Mouse (Mus musculus): ENCODE measurements around the gene Lgr4.

Gene Lgr4

DNA sequence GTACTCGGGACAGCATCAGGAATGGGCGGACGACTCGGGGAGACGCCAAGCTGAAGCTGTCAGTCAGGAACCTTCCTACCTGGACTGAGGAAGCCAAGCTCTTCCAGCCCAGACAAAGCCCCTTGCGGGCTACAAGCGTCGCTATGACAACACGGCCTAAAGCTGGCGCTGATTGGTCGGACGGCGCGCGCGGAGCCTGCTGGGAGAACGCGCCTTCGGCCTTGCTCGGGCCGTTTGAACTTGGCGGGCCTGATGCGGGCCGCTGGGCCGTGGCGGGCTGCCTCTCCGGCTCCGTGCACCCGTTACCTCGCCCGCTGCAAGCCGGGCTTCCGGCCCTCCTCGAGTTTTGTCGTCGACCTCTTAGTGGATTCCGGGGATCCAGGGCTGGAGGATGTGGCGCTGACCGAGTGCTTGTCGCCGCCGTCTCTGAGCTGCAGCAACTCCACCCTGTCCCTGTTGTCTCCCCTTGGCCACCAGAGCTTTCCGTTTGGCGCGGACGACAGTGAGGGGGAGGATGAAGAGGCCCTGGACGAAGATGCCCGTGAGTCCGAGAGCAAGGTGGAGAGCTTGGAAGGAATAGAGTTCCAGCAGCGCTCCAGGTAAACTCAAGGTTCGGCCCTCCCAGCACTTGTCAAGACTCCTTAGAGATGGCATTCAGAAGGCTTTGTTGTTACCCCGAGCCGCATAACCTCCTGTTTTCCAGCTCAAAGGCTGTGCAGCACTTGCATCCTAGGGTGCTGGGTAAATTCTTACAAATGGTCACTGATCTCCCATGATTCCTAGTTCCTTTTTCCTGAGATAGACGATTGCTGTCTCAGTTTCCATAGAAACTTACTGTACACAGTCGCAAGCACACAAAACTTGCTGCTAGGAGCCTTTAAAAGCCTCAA is 100.4 kb downstream of the Lgr4 start, which contains the start of gene Ccdc34:
Ccdc34 (plus strand) TSS at position 202 of the 890 bp plus-strand sequence.
- peak; percentile 97 for DNase-seq (ENCODE audit: low spot score)

DNA sequence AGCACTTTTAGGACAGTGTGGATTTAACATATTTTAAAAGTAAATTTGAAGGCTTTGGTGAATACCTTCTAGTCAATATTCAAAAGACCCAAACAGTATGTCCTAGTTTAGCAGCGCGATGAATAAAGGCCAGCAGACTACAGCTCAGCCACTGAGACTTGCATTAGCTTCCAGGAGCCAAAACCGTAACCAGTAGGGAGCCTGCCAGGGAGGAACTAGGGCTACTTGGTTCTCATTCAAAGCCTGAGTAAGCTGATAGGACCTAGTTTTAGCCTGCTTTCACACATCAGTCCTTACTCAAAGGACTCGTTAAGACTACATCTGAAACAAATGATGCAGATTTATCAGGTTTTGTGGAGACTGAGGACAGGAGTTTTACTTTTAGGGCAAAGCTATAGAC is 102.2 kb downstream of the Lgr4 start:
- DNase-seq (ENCODE audit: low spot score): no peak

DNA sequence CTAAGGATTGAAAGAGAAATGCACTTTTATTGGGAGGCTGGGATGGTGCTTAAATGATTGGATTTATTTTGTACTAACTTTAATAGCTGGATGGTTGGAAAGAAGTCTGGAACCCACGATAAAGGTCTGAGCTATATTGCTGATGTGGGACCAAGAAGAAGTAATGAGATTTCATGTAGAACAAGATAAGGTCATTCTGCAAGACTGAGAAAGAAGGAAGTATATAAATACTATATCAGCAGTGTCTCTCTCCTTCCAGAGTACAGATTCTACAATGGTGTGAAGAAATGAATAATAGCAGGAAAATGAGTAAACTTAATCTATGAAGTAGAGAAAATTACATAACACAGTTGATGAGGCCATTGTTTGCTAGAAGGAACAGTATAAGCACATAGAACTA is 103.0 kb downstream of the Lgr4 start:
- DNase-seq (ENCODE audit: low spot score): no peak

DNA sequence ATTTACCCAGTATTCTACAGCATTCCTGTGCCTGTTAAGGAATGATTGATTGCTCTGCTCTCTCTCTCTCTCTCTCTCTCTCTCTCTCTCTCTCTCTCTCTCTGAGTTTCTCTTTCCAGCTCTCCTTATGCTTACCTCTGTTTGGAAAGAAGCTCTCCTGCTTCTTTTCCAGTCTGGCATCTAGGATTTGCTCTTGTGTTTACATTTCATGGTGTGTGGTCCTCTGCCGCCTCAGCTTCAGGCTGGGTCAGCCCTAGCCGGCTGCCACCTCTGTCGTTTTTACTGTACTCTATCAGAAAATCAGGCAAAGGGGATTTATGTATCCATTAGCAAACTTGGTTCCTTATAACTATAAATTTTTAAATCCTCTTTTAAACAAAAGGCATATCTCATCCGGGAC is 118.8 kb downstream of the Lgr4 start:
- peak; percentile 52 for DNase-seq (ENCODE audit: low spot score)

DNA sequence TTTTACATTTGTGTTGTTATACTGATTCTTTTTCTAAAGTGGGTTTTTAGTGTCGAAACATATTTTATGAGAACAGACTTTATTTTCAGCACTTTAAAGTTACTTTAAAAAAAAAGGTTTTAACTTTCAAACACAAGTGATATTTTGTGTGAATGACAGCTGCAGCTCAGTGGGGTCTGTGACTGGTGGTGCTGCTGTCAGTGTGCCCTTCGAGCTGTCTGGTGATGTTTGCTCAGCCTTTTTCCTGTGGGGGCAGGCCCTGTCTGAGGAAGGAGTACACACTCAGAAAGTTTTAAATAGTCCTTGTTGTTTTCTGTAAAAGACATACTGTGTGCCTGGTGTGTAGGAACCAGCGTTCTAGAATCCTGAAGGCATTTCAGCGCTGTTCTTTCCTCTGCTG is 119.2 kb downstream of the Lgr4 start:
- DNase-seq (ENCODE audit: low spot score): no peak

DNA sequence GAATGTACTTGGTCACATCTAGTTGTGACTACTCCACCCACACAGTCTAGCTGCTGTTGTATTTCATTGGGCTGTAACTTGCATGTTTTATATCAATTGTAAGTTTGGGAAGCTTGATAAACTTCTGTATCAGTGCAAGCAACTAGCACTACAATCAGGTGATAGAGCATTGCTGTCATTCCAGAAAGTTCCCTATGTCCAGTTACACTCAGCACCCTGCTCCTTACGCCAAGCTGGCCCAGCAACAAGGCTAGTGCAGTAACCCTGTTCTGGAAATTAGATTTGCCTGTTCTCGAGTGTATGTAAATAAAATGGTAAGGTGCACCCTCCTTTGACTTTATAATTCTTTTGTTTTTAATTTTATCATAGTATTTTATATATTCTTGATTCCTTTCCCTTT is 119.8 kb downstream of the Lgr4 start:
- DNase-seq (ENCODE audit: low spot score): no peak

DNA sequence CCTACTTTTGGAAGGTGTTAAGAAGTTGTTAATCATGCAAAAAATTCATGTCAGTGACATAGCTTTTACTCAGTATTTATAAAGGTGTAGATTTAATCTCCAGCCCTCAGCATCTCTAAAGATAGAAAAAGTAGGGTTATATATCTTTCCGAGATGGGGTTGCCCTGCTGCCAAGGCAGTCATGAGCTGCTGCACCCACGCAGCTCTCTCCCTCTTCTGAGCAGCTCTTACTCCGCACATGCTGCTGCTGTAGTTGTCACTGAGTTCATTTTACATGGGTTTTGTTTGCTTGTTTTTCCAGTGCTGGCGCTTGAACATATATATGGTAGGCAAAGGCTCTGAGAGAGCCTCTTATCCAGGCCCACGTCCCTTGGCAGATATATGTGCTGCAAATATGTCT is 120.9 kb downstream of the Lgr4 start:
- no peak for DNase-seq (ENCODE audit: low spot score)

DNA sequence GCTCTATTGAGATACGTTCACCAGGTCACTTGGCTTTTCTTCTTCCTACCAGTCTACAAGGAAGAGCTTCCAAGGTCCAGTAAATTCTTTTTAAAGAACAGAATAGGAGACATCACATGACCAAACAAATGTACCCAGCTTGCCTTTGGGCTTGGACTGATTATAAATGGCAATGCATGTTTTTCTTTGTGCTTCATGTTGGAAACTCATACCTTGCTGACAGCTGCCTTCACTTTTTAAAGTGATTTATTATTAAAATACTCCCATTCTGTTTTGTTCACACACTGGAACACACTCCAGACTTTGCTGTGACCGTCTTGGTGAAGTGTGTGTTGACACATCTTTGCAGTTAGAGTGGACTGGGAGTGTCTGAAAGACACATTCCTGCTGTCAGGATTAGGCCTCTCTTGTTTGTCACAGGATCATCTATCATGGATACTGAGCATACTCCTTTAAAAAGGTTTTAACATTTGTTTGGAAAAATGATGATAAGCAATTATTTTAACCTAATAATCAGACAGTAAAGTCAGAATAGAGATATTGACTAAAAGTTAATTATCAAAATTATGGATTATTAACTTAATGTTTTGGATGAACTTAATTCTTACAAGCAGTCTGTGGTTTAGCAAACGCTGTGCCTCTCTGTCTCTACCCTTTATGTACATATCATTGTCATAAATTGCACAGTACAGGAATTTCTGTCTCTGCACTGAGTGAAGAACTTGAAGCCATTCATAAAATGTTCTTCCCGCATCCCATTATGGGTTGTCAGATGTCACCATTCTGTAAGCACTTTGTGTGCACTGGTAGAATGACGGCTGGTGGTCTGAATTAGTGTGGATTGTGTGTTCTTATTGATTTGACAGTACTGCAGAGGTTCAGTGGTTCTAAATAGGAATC is 125.7 kb downstream of the Lgr4 start:
- no peak for DNase-seq (ENCODE audit: low spot score)

DNA sequence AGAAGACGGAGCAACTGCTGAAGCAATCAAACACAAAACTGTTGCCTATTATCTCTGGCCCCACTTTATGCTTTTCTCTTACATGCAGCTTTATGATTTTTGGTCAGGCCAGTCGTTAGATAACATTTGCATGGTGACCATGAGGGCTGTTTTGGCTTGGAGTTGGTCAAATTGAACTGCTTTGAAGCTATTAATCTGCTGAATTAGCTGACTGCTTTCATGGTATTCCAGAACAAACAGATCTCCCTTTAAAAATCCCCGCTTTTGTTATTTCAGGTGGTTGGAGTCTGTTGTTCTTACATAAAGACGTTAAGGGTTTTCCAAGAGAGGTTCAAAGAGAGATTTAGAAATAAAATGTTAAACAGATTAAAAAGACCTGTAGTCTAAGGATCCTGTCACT is 141.0 kb downstream of the Lgr4 start:
- no peak for DNase-seq (ENCODE audit: low spot score)

DNA sequence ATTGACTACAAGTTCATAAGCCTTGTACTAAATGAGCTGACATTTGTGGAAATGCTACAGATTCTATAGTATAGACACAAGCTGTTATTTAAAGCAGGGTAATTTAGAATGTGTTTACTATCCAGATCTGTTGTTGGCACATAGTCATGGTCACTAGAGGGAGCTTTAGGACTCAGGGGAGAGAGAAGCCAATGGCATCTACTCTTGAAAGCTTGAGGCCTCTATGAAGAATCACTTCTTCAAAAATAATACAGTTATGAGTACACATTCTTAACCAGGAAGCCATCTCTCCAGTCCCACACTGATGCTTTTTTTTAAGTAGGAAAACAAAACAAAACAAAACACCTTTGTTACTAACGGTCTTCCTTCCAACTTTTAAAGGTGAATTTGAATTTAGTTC is 145.7 kb downstream of the Lgr4 start:
- no peak for DNase-seq (ENCODE audit: low spot score)
